ENCODE assay signal across 17 mouse cellular contexts in the genomic region with DNA sequence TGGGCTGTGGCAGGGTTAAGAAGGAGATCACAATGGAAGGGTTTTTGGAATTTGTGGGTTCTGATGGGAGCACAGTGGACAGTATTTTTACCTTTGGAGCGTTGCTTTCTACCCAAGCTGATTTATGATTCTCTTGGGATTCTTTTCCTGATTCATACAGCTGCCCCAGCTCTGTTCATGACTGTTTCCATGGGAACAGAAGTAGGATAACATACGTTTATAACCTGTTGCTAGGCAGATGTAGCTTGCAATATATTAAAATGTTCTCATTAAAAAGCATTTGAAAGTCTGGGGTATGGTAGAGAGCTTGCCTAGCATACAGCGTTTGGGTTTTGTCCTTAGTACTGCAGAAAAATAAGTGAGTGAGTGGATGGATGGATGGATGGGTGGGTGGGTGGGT.
"Had no signal": no experiment of that assay in that cellular context is flagged by ENCODE, and none has a peak within 500 bp of the region (broad histone marks: within the 10 kb centered on the region; RNA-seq: fewer than 3 reads in every experiment).

No protein-coding gene starts in this region.

- H3K9me3 ChIP-seq: kidney, embryonic 15.5 days; limb, embryonic 13.5 days; midbrain, embryonic 10.5 days; midbrain, embryonic 15.5 days had no signal

- ATAC-seq: liver, postnatal 0 days; lung, postnatal 0 days; midbrain, embryonic 15.5 days had no signal

- H3K36me3 ChIP-seq: midbrain, embryonic 15.5 days had no signal

- H3K4me1 ChIP-seq: limb, embryonic 13.5 days; midbrain, embryonic 10.5 days; midbrain, embryonic 15.5 days had no signal

- H3K27me3 ChIP-seq: kidney, embryonic 15.5 days; limb, embryonic 13.5 days; midbrain, embryonic 15.5 days had no signal

- DNase-seq: kidney, adult 11 months; kidney, adult 8-10 months; kidney, postnatal 10 days; kidney, postnatal 36 days; layer of hippocampus, adult 9-11 months; liver, postnatal 0 days; lung, embryonic 14.5 days; thymus, adult 18-20 months; thymus, postnatal 36 days had no signal

- H3K4me2 ChIP-seq: kidney, embryonic 15.5 days; limb, embryonic 13.5 days; liver, embryonic 11.5 days; lung, embryonic 14.5 days; midbrain, embryonic 15.5 days had no signal

- H3K4me3 ChIP-seq: kidney, embryonic 15.5 days; limb, embryonic 13.5 days; midbrain, embryonic 10.5 days; midbrain, embryonic 15.5 days had no signal

- H3K9ac ChIP-seq: kidney, embryonic 15.5 days; limb, embryonic 13.5 days; liver, embryonic 14.5 days; liver, postnatal 0 days; lung, embryonic 14.5 days; midbrain, embryonic 15.5 days had no signal

- H3K27ac ChIP-seq: kidney, embryonic 15.5 days; limb, embryonic 13.5 days; liver, embryonic 14.5 days; macrophage; midbrain, embryonic 10.5 days; midbrain, embryonic 15.5 days had no signal
